Mouse (Mus musculus) testis, adult 2 months (tissue): ENCODE data around the gene Zbtb4.

ENCODE experiments used
- CTCF ChIP-seq: fragments of 200-500 bp; IDR thresholded peaks from 2 replicates; pipeline ENCODE4 v1.5.1; 2012; ENCODE audit warnings: low read depth, mild to moderate bottlenecking, inconsistent platforms, low read length, moderate library complexity; ENCODE audit not compliant: control insufficient read depth, insufficient read depth, insufficient replicate concordance
- POLR2A ChIP-seq: fragments of 200-500 bp; IDR thresholded peaks from 2 replicates; pipeline ENCODE4 v1.6.1; 2012; ENCODE audit warnings: low read depth, mild to moderate bottlenecking, inconsistent platforms, low read length, moderate library complexity; ENCODE audit not compliant: control insufficient read depth

GRCm38 (mm10) chr11:69781828-69782227 is 16.1 kb downstream of the Zbtb4 start:
- TF ChIP-seq CTCF (no peak), POLR2A (no peak)
